Mouse (Mus musculus): ENCODE measurements around the gene Slc12a9.
A peak's percentile ranks its signal among the peaks of the same experiment; 100 is the strongest.

Gene Slc12a9

GRCm38 (mm10) chr5:137346983-137347382 is 13.6 kb upstream of the Slc12a9 start:
- no peak for DNase-seq (ENCODE audit: low spot score in 2 of 2)

GRCm38 (mm10) chr5:137346388-137346787 is 13.0 kb upstream of the Slc12a9 start:
- no peak for DNase-seq (ENCODE audit: low spot score in 2 of 2)

GRCm38 (mm10) chr5:137345821-137346220 is 12.4 kb upstream of the Slc12a9 start:
- DNase-seq (ENCODE audit: low spot score in 2 of 2), result no peak

GRCm38 (mm10) chr5:137343869-137344268 is 10.5 kb upstream of the Slc12a9 start:
- no peak for DNase-seq (ENCODE audit: low spot score in 2 of 2)

- DNase-seq (ENCODE audit: low spot score in 2 of 2), result no peak
Observed at GRCm38 (mm10) chr5:137343412-137343811, 10.0 kb upstream of the Slc12a9 start.

- DNase-seq (ENCODE audit: low spot score in 2 of 2), result no peak
Observed at GRCm38 (mm10) chr5:137342407-137343012, 9.1 kb upstream of the Slc12a9 start.

- no peak for DNase-seq (ENCODE audit: low spot score in 2 of 2)
Observed at GRCm38 (mm10) chr5:137340222-137340621, 6.8 kb upstream of the Slc12a9 start.

GRCm38 (mm10) chr5:137339290-137339979 is 6.0 kb upstream of the Slc12a9 start:
- peak in 1 of 2 experiments; percentile 33 for DNase-seq (ENCODE audit: low spot score in 2 of 2)

- DNase-seq (ENCODE audit: low spot score in 2 of 2), result no peak
Observed at GRCm38 (mm10) chr5:137338663-137339289, 5.4 kb upstream of the Slc12a9 start.

GRCm38 (mm10) chr5:137338256-137338655 is 4.9 kb upstream of the Slc12a9 start:
- DNase-seq (ENCODE audit: low spot score in 2 of 2), result peak; percentile 84 to 87

GRCm38 (mm10) chr5:137337190-137337589 is 3.8 kb upstream of the Slc12a9 start:
- DNase-seq (ENCODE audit: low spot score in 2 of 2), result no peak

- DNase-seq (ENCODE audit: low spot score in 2 of 2), result no peak
Observed at GRCm38 (mm10) chr5:137335066-137335465, 1.7 kb upstream of the Slc12a9 start.

GRCm38 (mm10) chr5:137334317-137334716 is 920 bp upstream of the Slc12a9 start:
- DNase-seq (ENCODE audit: low spot score in 2 of 2), result no peak

- no peak for DNase-seq (ENCODE audit: low spot score in 2 of 2)
Observed at GRCm38 (mm10) chr5:137332857-137333511, 413 bp downstream of the Slc12a9 start.

GRCm38 (mm10) chr5:137330910-137331309 is 2.5 kb downstream of the Slc12a9 start:
- no peak for DNase-seq (ENCODE audit: low spot score in 2 of 2)

- DNase-seq (ENCODE audit: low spot score in 2 of 2), result no peak
Observed at GRCm38 (mm10) chr5:137320996-137321395, 12.4 kb downstream of the Slc12a9 start.

GRCm38 (mm10) chr5:137318570-137318969 is 14.8 kb downstream of the Slc12a9 start:
- no peak for DNase-seq (ENCODE audit: low spot score in 2 of 2)

- DNase-seq (ENCODE audit: low spot score in 2 of 2), result no peak
Observed at GRCm38 (mm10) chr5:137317361-137317760, 16.0 kb downstream of the Slc12a9 start.

GRCm38 (mm10) chr5:137315084-137315903 is 18.1 kb downstream of the Slc12a9 start:
- no peak for DNase-seq (ENCODE audit: low spot score in 2 of 2)

GRCm38 (mm10) chr5:137314193-137315083 is 19.0 kb downstream of the Slc12a9 start, which contains the start of gene Trip6:
Trip6 (minus strand) TSS chr5:137314404.
- peak; percentile 54 to 70 for DNase-seq (ENCODE audit: low spot score in 2 of 2)
